Mouse (Mus musculus): ENCODE measurements at regions not wholly inside any gene's neighbourhood (a gene's known extent, or its start where the extent isn't known, plus 50 kb on each side); places are given as distances from the start of the nearest gene placed in this dataset.

- Histone ChIP-seq H3K27me3 (ENCODE audit: control insufficient read depth, insufficient read depth, low read length) (no peaks in the 10 kb centered on the region), H3K36me3 (ENCODE audit: control insufficient read depth, insufficient read depth, low read length) (no peaks in the 10 kb centered on the region), H3K27ac (ENCODE audit: control insufficient read depth, insufficient read depth, low read depth, low read length) (no peak overlapping the region), H3K4me3 (ENCODE audit: control insufficient read depth, low read depth, low read length) (no peak overlapping the region), H3K4me1 (ENCODE audit: control insufficient read depth, insufficient read depth, low read length) (no peaks in the 10 kb centered on the region; the same call in 1 of the 2 replicates)
- TF ChIP-seq CTCF (IDR thresholded peaks at IDR 0.05; ENCODE audit: control insufficient read depth, insufficient read depth, insufficient replicate concordance, low read depth, low read length) (no peak), POLR2A (IDR thresholded peaks at IDR 0.05; ENCODE audit: control insufficient read depth, low read depth, low read length) (no peak)
These were observed 93.0 kb upstream of the Npas2 start for GRCm38 (mm10) chr1:39100492-39100891.

- TF ChIP-seq POLR2A (IDR thresholded peaks at IDR 0.05; ENCODE audit: control insufficient read depth, low read depth, low read length) (no peak), CTCF (IDR thresholded peaks at IDR 0.05; ENCODE audit: control insufficient read depth, insufficient read depth, insufficient replicate concordance, low read depth, low read length) (no peak)
These were observed 91.2 kb upstream of the Npas2 start for GRCm38 (mm10) chr1:39102126-39102905.

DNA sequence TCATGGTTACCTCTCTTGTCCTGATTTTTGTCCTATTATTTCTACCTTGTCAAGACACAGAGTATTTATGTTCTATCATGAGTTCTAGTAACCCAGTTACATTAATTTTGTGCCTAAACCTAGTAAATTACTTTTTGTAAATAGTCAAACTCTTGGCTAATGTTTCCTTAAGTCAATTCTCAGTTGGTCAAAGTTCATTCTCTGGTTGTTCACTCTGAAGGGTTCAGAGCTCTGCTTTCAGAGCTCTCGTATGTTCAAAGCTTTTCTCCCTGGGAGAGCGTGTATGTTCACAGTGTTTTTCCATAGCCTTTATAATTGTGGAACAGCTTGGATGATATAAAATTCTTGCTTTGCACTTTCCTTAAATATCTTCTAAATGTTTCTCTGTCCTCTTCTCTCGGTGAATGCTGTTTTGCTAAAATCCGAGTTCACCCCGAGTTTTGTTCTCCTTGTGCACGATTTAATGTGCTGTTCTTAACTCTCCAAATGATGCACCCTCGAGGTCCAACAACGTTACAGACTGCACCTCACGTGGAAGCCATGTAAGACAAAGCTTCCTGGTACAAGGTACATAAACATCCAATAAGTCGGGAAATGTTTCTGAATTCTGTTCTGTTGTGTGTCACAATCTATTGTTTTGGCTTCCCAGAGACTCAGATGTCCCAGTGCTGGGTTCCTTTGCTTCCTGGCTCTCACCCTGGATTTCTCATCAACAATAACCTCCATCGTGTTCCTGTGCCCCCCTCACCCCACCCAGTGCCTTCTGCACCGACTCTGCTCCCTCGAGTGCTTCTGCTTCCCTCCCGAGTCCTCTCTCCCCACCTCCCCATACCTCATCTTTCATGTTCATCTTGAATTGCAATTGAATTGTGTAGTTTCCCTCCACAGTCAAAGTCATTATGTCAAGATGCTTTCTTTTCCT, 90.3 kb upstream of the Npas2 start:
- Histone ChIP-seq H3K27ac (ENCODE audit: control insufficient read depth, insufficient read depth, low read depth, low read length) (no peak overlapping the region), H3K4me1 (ENCODE audit: control insufficient read depth, insufficient read depth, low read length) (no peaks in the 10 kb centered on the region), H3K36me3 (ENCODE audit: control insufficient read depth, insufficient read depth, low read length) (no peaks in the 10 kb centered on the region), H3K27me3 (ENCODE audit: control insufficient read depth, insufficient read depth, low read length) (no peaks in the 10 kb centered on the region), H3K4me3 (ENCODE audit: control insufficient read depth, low read depth, low read length) (no peak overlapping the region)
- TF ChIP-seq CTCF (IDR thresholded peaks at IDR 0.05; ENCODE audit: control insufficient read depth, insufficient read depth, insufficient replicate concordance, low read depth, low read length) (no peak), POLR2A (IDR thresholded peaks at IDR 0.05; ENCODE audit: control insufficient read depth, low read depth, low read length) (no peak)

More at GRCm38 (mm10) chr1:39102126-39102905, 91.2 kb upstream of the Npas2 start:
- Histone ChIP-seq H3K27me3 (ENCODE audit: control insufficient read depth, insufficient read depth, low read length) (no peaks in the 10 kb centered on the region), H3K27ac (ENCODE audit: control insufficient read depth, insufficient read depth, low read depth, low read length) (no peak overlapping the region), H3K36me3 (ENCODE audit: control insufficient read depth, insufficient read depth, low read length) (no peaks in the 10 kb centered on the region), H3K4me3 (ENCODE audit: control insufficient read depth, low read depth, low read length) (no peak overlapping the region), H3K4me1 (ENCODE audit: control insufficient read depth, insufficient read depth, low read length) (no peaks in the 10 kb centered on the region)

DNA sequence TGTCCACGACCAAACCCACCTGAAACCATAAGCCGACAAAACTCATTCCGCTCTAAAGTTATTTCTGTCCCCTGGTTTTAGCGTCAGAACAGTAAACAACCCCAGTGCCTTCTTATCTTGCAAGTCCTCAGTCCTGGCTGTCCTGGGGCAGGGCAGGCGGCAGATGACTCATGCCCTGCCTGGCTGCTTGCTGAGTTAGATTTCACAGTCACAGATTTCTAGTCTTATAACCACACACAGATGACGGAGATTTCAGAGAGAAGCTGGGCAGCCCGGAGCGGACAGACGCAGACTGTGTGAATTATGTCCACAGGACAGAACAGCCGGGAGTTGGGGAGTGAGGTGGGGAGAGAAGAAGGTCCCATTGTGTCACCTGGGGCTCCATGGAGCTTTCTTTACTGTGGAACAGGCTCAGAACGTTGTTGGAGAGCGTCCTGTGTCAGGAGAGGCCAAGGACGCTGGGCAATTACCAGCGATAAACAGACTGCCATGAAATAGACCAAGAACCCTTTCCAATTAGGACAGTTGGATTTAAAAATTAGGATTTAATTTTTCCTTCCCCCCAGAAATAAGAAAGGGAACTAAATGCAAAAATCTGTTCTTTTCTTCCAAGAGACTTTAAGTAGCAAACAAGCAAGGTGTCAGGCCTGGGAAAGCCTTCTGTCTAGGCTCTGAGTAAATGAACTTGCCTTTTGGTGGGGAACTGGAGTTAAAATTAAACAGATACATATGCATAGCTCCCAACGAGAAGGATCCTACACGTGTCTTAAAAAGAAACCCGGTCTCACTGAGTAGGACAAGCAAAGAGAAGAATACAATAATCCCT, 87.8 kb upstream of the Npas2 start:
- no peak overlapping the region for H3K27ac ChIP-seq (ENCODE audit: control insufficient read depth, insufficient read depth, low read depth, low read length)

GRCm38 (mm10) chr1:39106372-39106643, 87.2 kb upstream of the Npas2 start:
- TF ChIP-seq CTCF (IDR thresholded peaks at IDR 0.05; ENCODE audit: control insufficient read depth, insufficient read depth, insufficient replicate concordance, low read depth, low read length) = no peak
- TF ChIP-seq POLR2A (IDR thresholded peaks at IDR 0.05; ENCODE audit: control insufficient read depth, low read depth, low read length) = no peak
- Histone ChIP-seq H3K4me3 (ENCODE audit: control insufficient read depth, low read depth, low read length) (no peak overlapping the region), H3K4me1 (ENCODE audit: control insufficient read depth, insufficient read depth, low read length) (no peaks in the 10 kb centered on the region), H3K36me3 (ENCODE audit: control insufficient read depth, insufficient read depth, low read length) (no peaks in the 10 kb centered on the region), H3K27me3 (ENCODE audit: control insufficient read depth, insufficient read depth, low read length) (no peaks in the 10 kb centered on the region), H3K27ac (ENCODE audit: control insufficient read depth, insufficient read depth, low read depth, low read length) (no peak overlapping the region)

More for the DNA sequence above, 87.8 kb upstream of the Npas2 start:
- no peaks in the 10 kb centered on the region for H3K36me3 ChIP-seq (ENCODE audit: control insufficient read depth, insufficient read depth, low read length)
- H3K27me3 ChIP-seq (ENCODE audit: control insufficient read depth, insufficient read depth, low read length) = no peaks in the 10 kb centered on the region
- H3K4me3 ChIP-seq (ENCODE audit: control insufficient read depth, low read depth, low read length) = no peak overlapping the region
- H3K4me1 ChIP-seq (ENCODE audit: control insufficient read depth, insufficient read depth, low read length) = no peaks in the 10 kb centered on the region
- TF ChIP-seq CTCF (IDR thresholded peaks at IDR 0.05; ENCODE audit: control insufficient read depth, insufficient read depth, insufficient replicate concordance, low read depth, low read length) (no peak), POLR2A (IDR thresholded peaks at IDR 0.05; ENCODE audit: control insufficient read depth, low read depth, low read length) (no peak)

DNA sequence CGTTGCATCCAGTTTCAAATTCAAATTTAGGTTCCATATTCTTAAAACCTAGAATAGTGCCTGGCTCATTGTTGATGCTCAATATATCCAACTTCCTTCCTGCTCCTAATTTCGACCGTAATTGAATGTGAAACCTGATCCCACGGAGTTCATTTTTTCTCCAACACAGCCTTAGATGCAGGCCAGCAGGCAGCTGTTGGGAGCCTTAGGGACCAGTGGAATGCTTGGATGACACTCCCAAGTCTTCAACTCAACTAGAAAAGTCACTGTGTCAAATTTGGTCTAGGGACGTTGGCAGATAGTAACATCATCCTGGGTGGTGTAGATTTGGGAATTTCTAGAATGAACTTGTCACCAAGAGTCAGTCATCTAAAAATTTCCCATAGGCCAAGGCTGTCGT, 86.9 kb upstream of the Npas2 start:
- no peak overlapping the region for H3K4me3 ChIP-seq (ENCODE audit: control insufficient read depth, low read depth, low read length)
- no peak for TF ChIP-seq POLR2A (IDR thresholded peaks at IDR 0.05; ENCODE audit: control insufficient read depth, low read depth, low read length)
- no peak for TF ChIP-seq CTCF (IDR thresholded peaks at IDR 0.05; ENCODE audit: control insufficient read depth, insufficient read depth, insufficient replicate concordance, low read depth, low read length)
- H3K27me3 ChIP-seq (ENCODE audit: control insufficient read depth, insufficient read depth, low read length) = no peaks in the 10 kb centered on the region
- no peak overlapping the region for H3K27ac ChIP-seq (ENCODE audit: control insufficient read depth, insufficient read depth, low read depth, low read length)
- no peaks in the 10 kb centered on the region for H3K4me1 ChIP-seq (ENCODE audit: control insufficient read depth, insufficient read depth, low read length)
- H3K36me3 ChIP-seq (ENCODE audit: control insufficient read depth, insufficient read depth, low read length) = no peaks in the 10 kb centered on the region

Data from testis, adult 2 months (tissue).